Mouse (Mus musculus) leukemia stem cell, adult 10-12 weeks (primary cell): ENCODE data around the gene Acrbp. TPM values are rescaled to one million over a fixed set of nuclear protein-coding genes. Genes with fewer than 3 reads are reported as not detected.

Experiments
- polyA plus RNA-seq: library from polyadenylated mRNA; stranded (reverse); fragments of >175 nt; gene quantifications from 2 replicates; pipeline ENCODE4 v1.2.3, GENCODE M21; 2012; ENCODE audit warnings: low replicate concordance

Acrbp gene
- 7.7 and 14.0 TPM in 2 replicates for polyA plus RNA-seq

DNA sequence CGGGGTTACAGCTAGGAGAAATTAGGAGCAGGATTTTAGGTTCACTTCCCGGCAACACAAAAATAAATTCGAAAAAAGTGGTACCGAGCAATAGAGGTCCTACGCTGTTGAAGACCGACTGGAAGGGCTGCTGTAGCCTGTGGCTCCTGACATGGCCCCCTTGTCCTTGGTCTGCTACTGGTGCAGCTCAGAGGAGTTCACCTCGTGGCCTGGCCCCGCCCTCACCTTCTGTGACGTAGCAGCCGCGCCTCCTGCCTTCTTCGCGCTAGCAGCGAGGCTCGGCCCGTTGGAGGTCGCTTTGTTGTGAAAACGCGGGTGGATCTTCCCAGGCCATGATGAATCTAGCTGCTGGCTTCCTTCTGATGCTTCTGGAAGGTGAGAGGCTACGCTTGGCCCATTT is at the start of gene Acrbp:
Gene Acrbp (plus strand): TSS at position 12 of the 400 bp plus-strand sequence.

DNA sequence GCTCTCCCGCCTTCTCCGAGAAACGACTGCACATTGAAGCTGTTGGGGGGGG is 40.5 kb upstream of the Acrbp start, which contains the start of gene Zfp384:
Gene Zfp384 (plus strand): TSS at position 17 of the 52 bp plus-strand sequence.

DNA sequence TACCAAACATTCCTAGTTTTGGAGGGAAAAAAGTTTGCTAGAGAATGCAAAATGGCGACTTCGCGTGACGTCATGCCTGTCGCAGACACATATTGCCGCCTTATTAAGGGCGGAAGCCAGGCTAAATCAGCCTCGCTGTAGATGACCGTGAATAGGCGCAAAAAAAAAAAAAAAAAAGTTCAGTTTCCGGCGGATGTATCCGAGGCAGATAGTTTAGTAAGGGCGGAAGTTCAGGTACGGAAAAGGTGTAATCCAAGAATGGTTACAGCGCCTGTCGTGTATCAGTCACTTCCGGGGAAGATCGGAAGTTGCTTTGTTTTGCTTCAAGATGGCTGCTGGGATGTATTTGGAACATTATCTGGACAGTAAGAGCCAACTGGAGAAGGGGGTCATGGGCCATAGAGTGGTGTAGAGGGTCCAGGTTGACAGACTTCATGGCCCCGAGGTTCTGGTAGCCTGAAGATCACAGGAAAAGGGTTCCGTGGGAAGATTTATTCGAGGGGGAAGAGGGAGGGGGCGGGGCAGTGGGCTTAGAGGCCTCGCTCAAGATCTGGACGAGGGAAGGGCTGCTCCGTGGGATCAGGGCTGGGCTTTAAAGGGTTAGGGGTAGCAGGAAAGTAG is 9.8 kb upstream of the Acrbp start, which contains the start of gene Ing4:
Gene Ing4 (plus strand): TSS at position 228 of the 621 bp plus-strand sequence.

DNA sequence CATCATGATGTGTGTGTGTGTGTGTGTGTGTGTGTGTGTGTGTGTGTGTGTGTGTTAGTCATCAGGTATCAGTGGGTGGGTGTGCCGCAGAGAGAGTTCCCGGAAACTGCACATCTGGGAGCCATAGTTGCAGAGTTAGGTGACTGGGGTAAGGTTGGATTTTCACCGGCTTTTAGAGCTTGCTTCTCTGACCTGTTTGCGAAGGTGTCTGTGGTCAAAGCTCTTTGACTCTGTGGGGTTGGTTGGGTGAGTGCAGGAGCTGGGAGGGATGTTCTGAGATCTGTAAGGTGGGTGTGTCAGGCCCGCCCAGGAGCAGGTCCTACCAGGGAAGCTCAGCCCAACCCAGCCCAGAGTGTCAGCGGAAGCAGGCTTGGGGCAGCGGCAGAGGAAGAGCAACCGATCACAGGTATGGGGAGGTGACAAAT is 18.1 kb downstream of the Acrbp start, which contains the start of gene Lpar5:
Gene Lpar5 (plus strand): TSS at position 350 of the 425 bp plus-strand sequence.

DNA sequence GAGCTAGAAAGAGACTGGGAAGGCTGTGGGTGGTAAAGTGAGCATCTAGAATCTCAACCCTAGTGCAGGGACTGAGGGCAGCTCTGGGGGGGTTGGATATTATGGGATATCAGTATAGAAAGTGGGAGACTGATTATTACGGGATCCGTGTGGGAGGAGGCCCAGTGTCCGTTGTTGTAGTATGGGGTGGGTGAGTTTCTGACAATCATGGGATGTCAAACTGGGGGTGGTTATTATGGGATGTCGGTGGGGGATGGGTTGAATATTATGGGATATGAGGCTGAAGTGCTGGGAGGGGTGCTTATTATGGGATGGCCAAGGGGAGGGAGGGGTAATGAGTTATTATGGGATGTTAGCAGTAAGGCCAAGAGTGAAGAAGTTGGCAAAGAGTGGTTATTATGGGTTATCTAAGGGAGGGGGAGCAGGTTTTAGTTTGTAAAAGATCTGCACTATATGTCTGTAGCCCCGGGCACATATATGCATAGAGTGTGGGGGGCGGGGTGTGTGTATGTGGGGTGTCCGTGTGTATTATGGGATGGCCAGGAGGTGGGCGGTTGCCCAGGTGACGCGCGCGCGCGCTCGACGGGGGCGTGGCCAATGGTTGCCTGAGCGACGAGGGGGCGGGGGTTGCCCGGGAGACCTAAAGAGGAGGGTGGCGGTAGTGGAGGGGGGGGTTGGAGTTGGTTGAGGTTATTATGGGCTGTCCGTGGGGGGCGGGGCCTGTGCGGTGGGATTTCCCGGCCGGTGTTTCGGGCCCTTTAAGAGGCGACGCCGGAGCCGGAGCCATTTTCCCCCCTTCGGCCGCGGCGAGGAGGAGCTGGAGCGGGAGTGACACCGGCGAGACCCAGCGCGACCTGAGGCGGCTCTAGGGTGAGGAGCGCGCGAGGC is 46.1 kb downstream of the Acrbp start, which contains the start of gene Chd4:
Gene Chd4 (plus strand): TSS at position 591 of the 888 bp plus-strand sequence.

Other genes starting within 250 kb of the Acrbp start
- gene Spsb2, start 241.0 kb upstream of the Acrbp start, polyA plus RNA-seq: 6.3 and 9.8 TPM in 2 replicates
- 16.7 and 65.2 TPM in 2 replicates for gene Tpi1, start 235.4 kb upstream of the Acrbp start, polyA plus RNA-seq
- gene Usp5, start 220.2 kb upstream of the Acrbp start, polyA plus RNA-seq: 22.3 and 54.7 TPM in 2 replicates
- 62.0 and 80.4 TPM in 2 replicates for gene Cdca3, start 220.1 kb upstream of the Acrbp start, polyA plus RNA-seq
- gene Gnb3, start 209.4 kb upstream of the Acrbp start, polyA plus RNA-seq: not detected in 2 replicates
- gene P3h3, start 191.9 kb upstream of the Acrbp start, polyA plus RNA-seq: 1.2 and 1.6 TPM in 2 replicates
- gene Gpr162, start 185.7 kb upstream of the Acrbp start, polyA plus RNA-seq: 0.41 and 1.1 TPM in 2 replicates
- gene Cd4, start 161.5 kb upstream of the Acrbp start, polyA plus RNA-seq: 8.6 and 14.1 TPM in 2 replicates
- 15.5 and 17.2 TPM in 2 replicates for gene Lag3, start 138.0 kb upstream of the Acrbp start, polyA plus RNA-seq
- gene Ptms, start 129.6 kb upstream of the Acrbp start, polyA plus RNA-seq: 272 and 614 TPM in 2 replicates
- gene Mlf2, start 118.3 kb upstream of the Acrbp start, polyA plus RNA-seq: 197 and 222 TPM in 2 replicates
- gene Cops7a, start 84.2 kb upstream of the Acrbp start, polyA plus RNA-seq: 25.6 and 40.3 TPM in 2 replicates
- 16.7 and 36.1 TPM in 2 replicates for gene Pianp, start 53.0 kb upstream of the Acrbp start, polyA plus RNA-seq
- gene Zfp384, start 40.5 kb upstream of the Acrbp start, polyA plus RNA-seq: 40.4 and 66.4 TPM in 2 replicates
- gene Ing4, start 9.9 kb upstream of the Acrbp start, polyA plus RNA-seq: 8.1 and 12.1 TPM in 2 replicates
- 1.7 and 4.5 TPM in 2 replicates for gene Lpar5, start 18.2 kb downstream of the Acrbp start, polyA plus RNA-seq
- 91.9 and 132 TPM in 2 replicates for gene Chd4, start 46.3 kb downstream of the Acrbp start, polyA plus RNA-seq
- 22.6 and 92.7 TPM in 2 replicates for gene Nop2, start 82.2 kb downstream of the Acrbp start, polyA plus RNA-seq
- gene Iffo1, start 95.6 kb downstream of the Acrbp start, polyA plus RNA-seq: 34.4 and 64.4 TPM in 2 replicates
- gene Gapdh, start 116.8 kb downstream of the Acrbp start, polyA plus RNA-seq: 448 and 5,359 TPM in 2 replicates
- 140 and 215 TPM in 2 replicates for gene Ncapd2, start 142.0 kb downstream of the Acrbp start, polyA plus RNA-seq
- 134 and 154 TPM in 2 replicates for gene Mrpl51, start 142.1 kb downstream of the Acrbp start, polyA plus RNA-seq
- gene Vamp1, start 165.9 kb downstream of the Acrbp start, polyA plus RNA-seq: 2.6 and 5.7 TPM in 2 replicates
- gene Tapbpl, start 182.2 kb downstream of the Acrbp start, polyA plus RNA-seq: 7.8 and 8.7 TPM in 2 replicates
- 4.1 and 13.9 TPM in 2 replicates for gene Cd27, start 187.3 kb downstream of the Acrbp start, polyA plus RNA-seq
- gene Tuba3a, start 236.4 kb downstream of the Acrbp start, polyA plus RNA-seq: not detected in 2 replicates